8 mouse cellular contexts compared by ENCODE assay signal in genomic region chr14:75256521-75256920, GRCm38 (mm10). TPM values are rescaled to one million over a fixed set of nuclear protein-coding genes. Genes with fewer than 3 reads are reported as not detected.
DNase-seq lines count a peak whose midpoint lies in the region; ATAC-seq lines count a peak whose summit lies in the region.
"Had no signal": no experiment of that assay in that cellular context is flagged by ENCODE, and none has a peak within 500 bp of the region (broad histone marks: within the 10 kb centered on the region; RNA-seq: fewer than 3 reads in every experiment).

No protein-coding gene starts in this region.

- WGBS in liver, embryonic 12.5 days (ENCODE audit: insufficient replicate concordance), result 33% methylated on average over 5 of the region's 5 CpGs

- H3K4me3 ChIP-seq in liver, embryonic 12.5 days, result no peak overlapping the region

- H3K27ac ChIP-seq in liver, embryonic 12.5 days, result no peak overlapping the region

- no peaks in the 10 kb centered on the region for H3K9me3 ChIP-seq in liver, embryonic 12.5 days (replicated peaks)

- H3K36me3 ChIP-seq in liver, embryonic 12.5 days, result no peaks in the 10 kb centered on the region

- 0 out of 2 replicates have a peak, but pooled peaks cover 4% of the 10 kb centered on the region for H3K27me3 ChIP-seq in liver, embryonic 12.5 days (replicated peaks)

- DNase-seq in liver (peak; percentile 11), adipocyte (ENCODE audit: low spot score) (peak; percentile 7)
- DNase-seq in retina, postnatal 1 day, result peak; percentile 4
- DNase-seq in Muller cell, postnatal 12 days (ENCODE audit: inconsistent ontology term), result no peak
- DNase-seq in ovary, postnatal 10 days (ENCODE audit: low spot score), result no peak

- H3K4me1 ChIP-seq in liver, embryonic 12.5 days, result no peaks in the 10 kb centered on the region

- H3K9ac ChIP-seq in liver, embryonic 12.5 days, result no peak overlapping the region

- no peak for ATAC-seq in liver, embryonic 12.5 days
- 0 out of 2 replicates have a peak, but pooled peaks have one; percentile 34 for ATAC-seq in erythroid progenitor cell, adult 5-6 weeks (replicated peaks; ENCODE audit: low FRiP score, poor library complexity, severe bottlenecking)

- H3K4me2 ChIP-seq in liver, embryonic 12.5 days, result no peak overlapping the region

RNA-seq across cellular contexts. Expression of gene Cpb2, which starts 14.4 kb away (rescaled TPM):
- 50.0 and 50.6 TPM in 2 replicates for polyA plus RNA-seq in liver, embryonic 12.5 days (2016; fragmentation: Nextera tagmentation; extraction: Ambion mirVana)
- total RNA-seq in erythroid progenitor cell, adult 5-6 weeks (2015; ENCODE audit: low replicate concordance), result not detected in 2 replicates
- total RNA-seq in erythroid progenitor cell, adult 5-6 weeks (2017; ENCODE audit: low replicate concordance), result not detected in 2 replicates
- polyA plus RNA-seq: limb, embryonic 11.5 days had no signal

RNA-seq across cellular contexts. Expression of gene Zc3h13, which starts 27.7 kb away (rescaled TPM):
- polyA plus RNA-seq in liver, embryonic 12.5 days (2016; fragmentation: Nextera tagmentation; extraction: Ambion mirVana), result 20.1 TPM in 2 replicates
- 22.6 and 23.1 TPM in 2 replicates for total RNA-seq in erythroid progenitor cell, adult 5-6 weeks (2015; ENCODE audit: low replicate concordance)
- 30.1 and 32.3 TPM in 2 replicates for total RNA-seq in erythroid progenitor cell, adult 5-6 weeks (2017; ENCODE audit: low replicate concordance)

Comparison
In these comparisons a context has a peak if more than half of its experiments do, and no peak if none do; other contexts are left out.
1. DNase-seq: peak in liver (single experiment), adipocyte (single experiment) and retina, postnatal 1 day (single experiment); none in Muller cell, postnatal 12 days (single experiment) and ovary, postnatal 10 days (single experiment).